Mouse (Mus musculus) heart, adult 8-10 months (tissue): ENCODE results near the gene Tnrc6b. TPM values are rescaled to one million over a fixed set of nuclear protein-coding genes. Genes with fewer than 3 reads are reported as not detected.

ENCODE experiments used
- DNase-seq: peaks from one replicate; pipeline ENCODE4 v3.0.0; 2022; ENCODE audit warnings: low spot score
- total RNA-seq, 4 experiments: library from RNA; stranded (reverse); gene quantifications; 2 replicates each; pipeline ENCODE4 v1.2.4; 2022

Gene Tnrc6b
- total RNA-seq, 4 experiments from 2014 or later: 48.4 to 52.2 (median 48.9) TPM

DNA sequence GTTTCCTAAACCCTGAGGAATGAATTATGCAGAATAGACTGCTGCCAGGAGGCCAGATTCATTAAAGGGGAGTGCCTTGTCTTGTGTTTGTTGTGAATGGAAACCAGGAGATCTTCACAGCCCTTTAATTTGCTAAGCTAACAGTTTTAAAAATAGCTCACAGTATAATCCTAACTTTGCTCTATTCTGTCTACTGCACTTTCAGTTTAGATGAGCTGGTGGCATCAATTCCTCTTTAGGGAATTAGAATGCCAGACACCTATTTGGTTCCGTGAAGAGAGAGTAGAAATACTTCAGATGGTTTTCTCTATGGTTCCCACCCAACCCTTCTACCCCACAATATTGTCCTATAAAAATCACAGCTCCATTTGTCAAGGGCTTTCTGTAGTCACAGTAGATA lies 74.6 kb downstream of the Tnrc6b start:
- DNase-seq: no peak

GRCm38 (mm10) chr15:80787746-80788145 lies 76.6 kb downstream of the Tnrc6b start:
- DNase-seq: no peak

DNA sequence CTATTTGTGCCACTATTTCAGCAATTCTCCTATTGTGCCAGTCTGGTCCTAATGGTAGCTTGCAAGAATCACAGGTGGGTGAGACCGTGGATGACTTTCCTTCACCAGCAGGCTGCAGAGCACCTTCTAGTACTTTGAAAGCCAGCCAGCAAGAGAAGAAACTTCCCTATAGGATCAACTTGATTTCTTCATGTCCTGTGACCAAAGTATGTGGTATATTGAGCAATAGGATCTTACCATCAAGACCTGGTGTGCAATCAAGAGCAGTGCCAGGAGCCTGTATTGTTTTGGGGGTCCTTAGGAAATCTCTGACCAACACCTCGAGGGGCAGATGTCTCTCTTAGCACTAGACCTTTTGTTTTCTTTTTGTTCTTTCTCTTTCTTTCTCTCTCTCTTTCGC lies 81.4 kb downstream of the Tnrc6b start:
- DNase-seq: no peak

DNA sequence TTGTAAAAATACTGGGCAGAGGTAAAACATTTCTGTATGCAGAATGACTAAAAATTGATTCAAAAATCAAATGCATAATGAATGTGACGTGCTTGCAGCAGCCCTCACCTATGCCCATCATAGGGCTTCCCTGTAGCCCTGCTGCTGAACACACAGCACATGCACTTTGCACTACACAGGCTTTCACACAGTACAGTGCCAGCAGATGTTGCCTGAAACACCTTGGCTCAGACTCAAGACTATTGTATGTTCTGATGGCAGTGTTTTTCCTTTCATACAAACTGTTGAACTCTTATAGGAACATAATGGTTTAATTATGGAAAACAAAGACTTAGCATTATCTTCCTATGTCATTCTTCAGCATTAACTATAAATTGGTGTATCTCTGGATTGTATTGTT lies 84.0 kb downstream of the Tnrc6b start:
- DNase-seq: no peak

DNA sequence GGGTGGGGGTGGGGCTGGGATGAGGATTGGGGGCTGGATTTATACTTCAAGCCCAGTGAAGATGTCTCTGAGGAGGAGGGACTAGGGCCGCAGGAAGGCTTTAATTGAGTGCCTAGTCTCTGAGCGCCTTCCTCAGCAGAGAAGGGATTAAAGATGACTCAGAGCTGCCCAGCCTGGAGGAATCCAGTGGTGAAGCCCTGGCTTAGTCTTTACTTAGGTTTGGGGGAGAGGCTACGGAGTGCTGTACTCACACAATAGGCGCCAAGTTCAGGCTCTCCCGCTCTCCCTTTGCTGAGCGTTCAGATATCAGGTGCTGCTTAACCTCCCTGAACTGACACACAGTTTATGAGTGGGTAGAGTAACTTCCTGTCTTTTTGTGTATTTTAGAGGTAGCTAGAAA lies 86.6 kb downstream of the Tnrc6b start:
- DNase-seq: no peak

DNA sequence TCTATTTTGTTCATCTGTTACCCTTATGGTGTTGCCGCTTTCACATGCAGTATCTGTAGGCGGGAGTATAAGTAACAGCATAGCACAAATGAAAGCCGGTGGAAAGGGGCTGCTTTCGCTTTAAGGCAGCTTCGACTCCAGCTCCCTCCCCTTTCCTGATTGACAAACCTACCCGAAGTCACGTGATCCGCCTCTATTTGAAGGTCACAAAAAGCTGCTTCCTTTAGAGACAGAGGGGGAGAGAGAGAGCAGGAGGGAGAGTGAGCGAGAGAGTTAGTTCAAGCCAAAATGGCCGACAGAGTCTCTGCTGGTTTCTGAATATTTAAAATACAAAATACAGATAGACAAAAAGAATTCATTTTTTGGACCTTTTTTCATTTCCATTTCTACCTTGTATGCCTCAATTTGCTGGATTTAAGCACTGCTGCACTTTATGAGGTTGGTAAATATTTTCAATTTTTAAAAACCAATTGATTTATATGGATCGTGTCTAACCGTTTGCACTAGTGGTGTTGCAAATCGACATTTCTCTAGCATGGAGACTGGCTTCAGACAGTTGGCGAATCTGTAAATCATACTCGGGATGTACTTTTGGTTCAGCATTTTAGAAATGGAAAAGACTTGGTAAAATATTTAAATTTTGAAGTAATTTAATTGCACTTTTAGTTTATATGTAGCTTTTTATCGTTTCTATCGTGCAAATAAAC lies 87.4 kb downstream of the Tnrc6b start:
- peak; percentile 97 for DNase-seq

GRCm38 (mm10) chr15:80799074-80799633 lies 88.0 kb downstream of the Tnrc6b start:
- DNase-seq: peak; percentile 48

DNA sequence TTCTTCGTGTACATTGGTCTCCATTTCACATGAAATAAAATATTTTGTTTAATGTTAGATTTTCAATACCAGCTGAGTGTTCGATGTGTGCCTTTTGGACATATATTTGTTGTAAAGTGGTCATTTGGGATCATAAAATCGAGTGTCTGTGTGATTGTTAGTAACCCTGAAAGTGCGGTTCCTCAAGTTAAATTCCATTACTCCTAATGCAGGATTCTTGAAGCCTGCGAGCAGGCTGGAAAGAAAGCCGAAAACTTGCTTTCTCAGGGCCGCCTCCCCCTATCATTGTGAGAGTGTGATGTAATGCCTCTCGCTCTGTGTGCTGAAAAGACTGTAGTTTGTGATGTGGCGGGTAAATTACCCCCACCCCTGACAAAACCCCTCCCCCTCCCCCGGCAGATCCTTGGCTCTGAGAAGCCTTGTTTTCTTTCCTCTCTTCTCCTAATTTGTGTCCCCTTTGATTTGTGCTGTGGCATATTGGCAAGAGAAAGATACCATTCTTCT lies 88.6 kb downstream of the Tnrc6b start:
- DNase-seq: no peak

DNA sequence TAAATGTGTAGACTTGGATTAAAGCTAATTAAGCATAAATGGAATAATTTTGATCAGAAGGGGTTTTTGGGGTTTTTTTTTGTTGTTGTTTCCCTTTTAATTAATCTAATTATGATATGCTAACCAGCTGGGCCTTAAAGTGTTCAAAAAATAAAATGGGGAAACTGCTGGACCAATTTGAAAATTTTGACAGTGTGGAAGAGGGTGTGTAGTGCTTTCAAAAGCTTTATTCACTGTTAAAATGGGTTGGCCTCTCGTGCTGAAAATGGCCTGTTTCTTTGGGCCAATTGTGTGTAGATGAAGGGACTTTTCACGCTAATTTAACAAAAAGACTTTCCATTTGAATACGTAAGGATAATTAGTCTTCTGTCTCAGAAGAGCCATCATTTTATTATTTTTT lies 89.1 kb downstream of the Tnrc6b start:
- DNase-seq: no peak

GRCm38 (mm10) chr15:80800765-80801164 lies 89.7 kb downstream of the Tnrc6b start:
- no peak for DNase-seq

DNA sequence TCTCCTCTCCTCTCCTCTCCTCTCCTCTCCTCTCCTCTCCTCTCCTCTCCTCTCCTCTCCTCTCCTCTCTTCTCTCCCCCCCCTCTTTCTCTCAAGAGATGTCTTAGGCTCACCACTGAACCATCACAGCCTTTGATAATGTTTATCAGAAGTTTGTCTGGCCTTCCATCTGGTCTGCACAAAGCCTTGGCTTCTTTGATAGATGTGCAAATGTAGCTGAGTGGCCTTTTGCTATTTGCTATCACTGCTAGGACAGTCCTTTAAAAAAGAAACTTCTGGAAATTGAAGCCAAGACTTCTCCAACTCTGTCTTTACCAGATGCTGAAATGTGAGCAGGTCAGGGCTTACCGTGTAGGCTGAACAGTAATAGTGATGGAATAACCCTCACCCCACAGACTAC lies 90.5 kb downstream of the Tnrc6b start:
- DNase-seq: no peak

GRCm38 (mm10) chr15:80807162-80807561 lies 96.0 kb downstream of the Tnrc6b start:
- no peak for DNase-seq

DNA sequence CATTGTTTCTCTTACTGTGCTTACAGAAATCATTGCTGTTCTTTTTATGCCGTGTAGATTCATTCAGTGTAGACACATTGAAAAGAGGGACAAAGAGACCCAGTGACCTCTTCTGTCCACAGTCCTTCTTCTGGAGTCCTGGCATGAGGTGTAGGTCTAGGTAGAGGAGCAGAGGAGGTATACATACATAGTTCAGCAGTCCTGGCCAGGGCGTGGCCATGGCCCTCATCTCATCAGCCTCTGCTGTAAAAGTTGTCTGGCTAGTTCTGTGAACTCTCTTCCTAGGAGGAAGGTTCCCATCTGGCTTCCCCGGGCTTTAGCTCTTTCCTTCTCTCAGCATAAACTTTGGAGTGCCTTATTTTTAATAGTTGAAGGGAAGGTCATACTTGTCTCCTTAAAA lies 99.1 kb downstream of the Tnrc6b start:
- no peak for DNase-seq

- no peak for DNase-seq
Measured at GRCm38 (mm10) chr15:80812840-80813239, 101.7 kb downstream of the Tnrc6b start.

DNA sequence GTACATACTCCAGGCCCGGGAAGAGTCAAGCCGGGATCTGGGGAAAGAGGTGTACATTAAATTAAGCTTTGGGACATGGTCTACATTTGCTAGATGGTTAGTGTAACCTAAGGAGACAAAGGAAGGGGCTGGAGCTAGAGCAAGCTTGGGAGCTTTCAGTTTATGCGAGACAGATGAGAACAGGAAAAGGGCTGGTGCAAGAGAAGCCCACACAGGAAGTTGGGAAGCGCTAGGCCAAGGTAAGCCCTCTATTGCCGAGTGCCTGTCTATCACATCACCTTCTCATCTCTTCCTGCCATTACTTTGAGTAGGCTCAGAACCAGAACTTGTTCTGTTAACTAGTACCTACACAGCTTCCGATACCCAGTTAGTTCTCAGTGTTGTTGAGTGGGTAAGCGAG lies 103.7 kb downstream of the Tnrc6b start:
- DNase-seq: no peak

- no peak for DNase-seq
Measured at GRCm38 (mm10) chr15:80822276-80822675, 111.2 kb downstream of the Tnrc6b start.

- no peak for DNase-seq
Measured at GRCm38 (mm10) chr15:80831170-80831569, 120.1 kb downstream of the Tnrc6b start.

GRCm38 (mm10) chr15:80832808-80833207 lies 121.7 kb downstream of the Tnrc6b start:
- no peak for DNase-seq

GRCm38 (mm10) chr15:80836246-80836645 lies 125.1 kb downstream of the Tnrc6b start:
- DNase-seq: no peak

DNA sequence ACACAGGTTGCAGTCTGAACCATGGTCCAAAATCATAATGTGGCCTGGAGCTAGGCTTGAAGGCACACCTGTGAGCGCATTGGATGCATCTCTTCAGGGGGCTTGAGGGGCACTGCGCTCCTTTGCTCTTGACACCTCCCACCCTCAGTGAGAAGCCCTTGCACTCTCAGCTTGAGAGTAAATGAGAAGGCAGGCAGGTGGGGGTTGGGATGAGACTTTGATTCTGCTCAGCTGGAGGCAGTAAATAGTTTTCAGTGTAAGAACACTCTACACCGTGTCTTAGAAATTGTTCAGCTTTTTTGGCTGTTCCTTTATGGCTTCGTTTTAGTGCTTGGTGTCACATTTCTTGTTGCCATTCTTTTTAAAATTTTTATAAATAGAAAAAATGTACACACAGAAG lies 127.7 kb downstream of the Tnrc6b start:
- no peak for DNase-seq

- DNase-seq: no peak
Measured at GRCm38 (mm10) chr15:80839653-80840420, 128.7 kb downstream of the Tnrc6b start.

DNA sequence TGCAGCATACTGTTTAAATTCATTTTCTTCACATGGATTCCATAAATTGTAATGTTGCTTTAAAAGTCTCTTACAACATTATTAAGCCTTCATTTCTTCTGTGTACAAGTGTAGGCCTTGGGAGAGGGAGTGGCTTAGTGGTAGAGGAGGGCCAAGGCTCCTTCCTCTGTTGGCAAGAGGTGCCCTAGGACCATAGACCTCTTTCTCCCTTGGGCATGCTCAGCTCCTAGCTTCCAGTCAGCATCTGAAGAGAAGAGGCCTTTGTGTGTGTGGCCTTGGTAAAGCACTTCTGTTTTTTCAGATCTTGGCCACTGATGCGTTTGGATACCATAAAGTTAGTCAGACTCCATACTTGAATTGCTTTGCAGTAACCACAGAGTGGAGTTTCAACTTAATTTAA lies 133.1 kb downstream of the Tnrc6b start:
- DNase-seq: no peak

DNA sequence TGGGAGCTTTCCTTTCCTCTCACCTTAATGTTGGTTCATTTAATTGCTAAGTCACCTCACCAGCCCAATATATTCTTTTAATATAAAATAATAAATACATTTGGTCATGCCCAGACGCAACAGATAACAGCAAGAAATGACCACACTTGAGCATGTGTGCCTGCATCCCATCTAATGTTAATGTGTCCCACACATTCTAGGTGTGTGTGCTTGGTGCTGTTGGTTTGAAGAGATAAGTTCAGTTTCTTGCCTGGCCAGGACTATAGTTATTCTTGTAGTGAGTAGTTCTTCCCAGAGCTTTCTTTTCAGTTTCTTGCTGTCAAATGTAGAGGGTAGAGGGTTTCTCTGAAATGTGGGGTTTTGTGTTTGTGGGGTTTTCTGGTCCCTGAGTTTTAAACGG lies 133.8 kb downstream of the Tnrc6b start:
- DNase-seq: no peak
